Mouse (Mus musculus): ENCODE data around the gene Capn1.

Capn1 gene

GRCm38 (mm10) chr19:6037695-6038094, 22.0 kb upstream of the Capn1 start:
- DNase-seq: no peak

- no peak for DNase-seq
Measured at GRCm38 (mm10) chr19:6035966-6036585, 20.4 kb upstream of the Capn1 start.

- DNase-seq: no peak
Measured at GRCm38 (mm10) chr19:6030520-6031280, 15.0 kb upstream of the Capn1 start.

- no peak for DNase-seq
Measured at GRCm38 (mm10) chr19:6029426-6029825, 13.7 kb upstream of the Capn1 start.

- no peak for DNase-seq
Measured at GRCm38 (mm10) chr19:6028991-6029390, 13.3 kb upstream of the Capn1 start.

GRCm38 (mm10) chr19:6023930-6024329, 8.2 kb upstream of the Capn1 start:
- no peak for DNase-seq

GRCm38 (mm10) chr19:6023059-6023458, 7.4 kb upstream of the Capn1 start:
- DNase-seq: no peak

GRCm38 (mm10) chr19:6020276-6020675, 4.6 kb upstream of the Capn1 start:
- no peak for DNase-seq

- peak; percentile 58 for DNase-seq
Measured at GRCm38 (mm10) chr19:6018142-6019089, 2.7 kb upstream of the Capn1 start.

GRCm38 (mm10) chr19:6016532-6016931, 835 bp upstream of the Capn1 start:
- DNase-seq: no peak

- DNase-seq: no peak
Measured at GRCm38 (mm10) chr19:6014991-6015510, 646 bp downstream of the Capn1 start.

GRCm38 (mm10) chr19:6013691-6014090, 2.0 kb downstream of the Capn1 start:
- no peak for DNase-seq

- no peak for DNase-seq
Measured at GRCm38 (mm10) chr19:6009137-6009536, 6.6 kb downstream of the Capn1 start.

- no peak for DNase-seq
Measured at GRCm38 (mm10) chr19:6007013-6007412, 8.7 kb downstream of the Capn1 start.

GRCm38 (mm10) chr19:6005541-6005940, 10.2 kb downstream of the Capn1 start:
- no peak for DNase-seq

GRCm38 (mm10) chr19:5999969-6000368, 15.7 kb downstream of the Capn1 start:
- DNase-seq: no peak

- no peak for DNase-seq
Measured at GRCm38 (mm10) chr19:5998180-5998579, 17.5 kb downstream of the Capn1 start.

- no peak for DNase-seq
Measured at GRCm38 (mm10) chr19:5994711-5995110, 21.0 kb downstream of the Capn1 start.

GRCm38 (mm10) chr19:5992012-5992411, 23.7 kb downstream of the Capn1 start:
- DNase-seq: no peak

GRCm38 (mm10) chr19:5991467-5991866, 24.2 kb downstream of the Capn1 start:
- DNase-seq: no peak

GRCm38 (mm10) chr19:5990921-5991320, 24.8 kb downstream of the Capn1 start:
- no peak for DNase-seq

GRCm38 (mm10) chr19:5990033-5990432, 25.7 kb downstream of the Capn1 start:
- DNase-seq: no peak

- DNase-seq: no peak
Measured at GRCm38 (mm10) chr19:5989585-5989984, 26.1 kb downstream of the Capn1 start.

Data from right cerebral cortex, postnatal 25 days (tissue).